Mouse (Mus musculus) cerebellum, adult 18-20 months (tissue): ENCODE data around the gene Map4.

Source experiments
- DNase-seq, 2 experiments: peaks; one replicate each; pipeline ENCODE4 v3.0.0; 2021

Gene Map4

DNA sequence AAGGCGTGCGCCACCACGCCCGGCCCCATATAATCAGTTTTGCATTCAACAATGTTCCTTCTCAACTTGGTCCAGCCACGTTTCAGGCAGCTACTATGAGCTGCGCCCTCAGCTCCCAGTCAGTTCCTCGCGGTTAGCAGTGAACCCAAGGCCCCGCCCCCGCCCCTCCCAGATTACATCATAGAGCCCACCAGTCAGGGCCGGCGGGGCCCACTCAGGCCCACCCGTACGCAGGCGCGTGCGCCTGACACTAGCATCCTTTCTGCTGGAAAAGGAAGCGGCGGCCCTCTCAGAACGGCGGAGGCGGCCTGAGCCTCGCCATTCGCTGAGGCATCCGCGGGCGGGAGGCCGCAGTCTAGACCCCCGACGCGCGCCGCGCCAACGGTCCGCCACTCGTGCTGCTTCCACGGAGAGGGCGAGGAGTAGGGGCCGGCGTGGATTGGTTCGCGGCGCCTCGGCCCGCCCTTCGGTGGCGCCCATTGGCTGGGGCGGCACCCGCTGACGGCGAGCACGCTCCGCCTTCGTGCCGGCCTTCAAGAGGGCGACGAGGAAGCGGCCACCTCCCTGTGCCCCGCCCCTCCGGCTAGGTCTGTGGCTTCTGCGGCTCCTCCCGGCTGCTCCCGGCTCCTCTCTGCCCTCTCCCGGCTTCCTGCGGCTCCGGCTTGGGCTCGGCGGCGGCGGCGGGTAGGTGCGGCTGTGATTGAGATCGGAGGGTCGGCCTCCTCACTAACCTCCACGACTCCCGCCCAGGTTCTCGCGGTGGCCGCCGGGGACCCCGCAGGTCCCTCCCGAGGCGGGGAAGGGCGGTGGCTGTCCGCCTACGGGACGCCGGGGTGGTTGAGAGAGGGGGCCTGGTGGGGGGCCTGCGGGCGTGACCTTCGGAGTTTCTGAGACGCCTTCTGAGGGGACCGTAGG lies at the start of gene Map4:
Map4 (plus strand) TSS at position 204 of the 915 bp plus-strand sequence.
- DNase-seq: peak; percentile 99

DNA sequence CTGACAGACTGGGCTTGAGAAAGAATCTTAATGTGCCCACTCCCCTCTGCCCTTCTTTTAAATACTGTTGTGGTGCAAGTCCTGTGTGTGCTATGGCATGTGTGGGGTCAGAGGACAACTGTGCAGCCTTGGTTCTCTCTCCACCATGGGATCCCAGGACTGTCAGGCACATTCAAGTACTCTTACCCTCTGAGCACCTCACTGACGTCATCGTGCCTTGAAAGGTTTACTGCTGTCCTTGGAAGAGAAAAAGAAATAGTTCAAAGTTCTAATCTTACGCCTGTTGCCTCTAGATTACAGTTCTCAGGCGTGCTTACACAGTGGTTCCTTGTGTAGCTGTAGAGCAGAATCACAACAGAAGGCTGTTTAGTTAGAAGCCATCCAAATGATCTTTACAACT lies 45.0 kb upstream of the Map4 start:
- no peak for DNase-seq

DNA sequence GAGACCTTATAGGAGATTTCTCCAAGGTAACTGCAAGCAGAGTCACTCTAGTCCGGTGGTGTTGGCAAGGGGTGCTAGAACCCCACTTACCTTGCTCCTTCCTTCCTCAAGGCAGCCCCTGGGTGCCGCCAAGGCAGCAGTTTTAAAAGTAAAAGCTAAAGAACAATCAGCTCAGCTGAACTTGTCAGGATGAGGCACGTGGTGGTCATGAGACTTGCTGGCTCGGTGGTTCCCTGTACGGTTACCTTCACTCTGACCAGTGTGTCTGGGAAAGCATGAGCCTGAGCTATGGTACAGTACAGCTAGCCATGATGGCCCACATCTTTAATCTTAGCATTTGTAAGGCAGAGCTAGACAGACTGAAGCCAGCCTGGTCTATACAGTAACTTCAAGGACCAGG lies 43.9 kb upstream of the Map4 start:
- DNase-seq: no peak

DNA sequence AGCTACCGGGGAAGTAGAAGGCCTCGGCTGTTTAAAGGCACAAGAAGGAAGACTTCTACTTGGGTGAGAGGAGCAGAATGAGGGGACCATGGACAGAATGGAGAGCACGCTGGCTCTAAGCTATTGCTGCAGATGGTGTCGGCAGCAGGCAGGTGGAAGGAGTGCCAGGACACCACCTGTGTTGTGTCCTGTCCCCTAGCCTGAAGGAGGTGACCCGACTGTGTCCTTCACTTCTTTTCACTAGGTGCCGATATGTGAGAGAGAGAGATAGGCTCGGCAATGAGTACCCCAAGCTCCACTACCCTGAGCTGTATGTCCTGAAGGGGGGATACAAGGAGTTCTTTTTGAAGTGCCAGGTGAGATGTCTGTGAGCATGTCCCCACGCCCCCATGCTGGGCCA lies 39.8 kb upstream of the Map4 start:
- peak; percentile 53 to 62 for DNase-seq

DNA sequence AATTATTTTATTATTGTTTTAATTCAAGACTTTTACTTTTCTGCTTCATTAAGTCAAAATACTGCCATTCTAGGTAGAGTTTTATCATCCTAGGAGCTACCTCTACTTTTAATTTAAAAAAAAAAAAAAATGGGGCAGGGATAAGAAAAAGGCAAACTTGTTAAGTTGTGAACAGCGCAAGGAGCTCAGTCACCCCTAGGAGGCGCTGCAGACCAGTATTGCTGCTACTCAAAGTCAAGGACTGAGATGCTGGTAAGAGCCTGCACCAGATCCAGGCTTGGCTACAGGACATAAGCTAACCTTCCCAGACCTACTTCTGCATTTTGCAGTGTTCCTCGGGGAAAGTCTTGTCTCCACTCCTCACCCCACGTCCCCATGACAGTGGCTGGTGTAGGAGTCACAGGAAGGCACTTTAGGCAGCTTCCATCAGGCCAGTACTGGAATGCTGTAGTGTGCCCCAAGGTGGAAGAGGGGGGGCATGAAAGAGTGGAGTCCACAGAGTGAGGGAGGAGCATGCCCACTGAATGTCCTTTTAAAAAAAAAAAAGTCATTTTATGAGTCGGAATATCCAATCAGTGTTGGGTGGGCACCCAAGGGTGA lies 38.5 kb upstream of the Map4 start:
- DNase-seq: peak; percentile 77 to 84

DNA sequence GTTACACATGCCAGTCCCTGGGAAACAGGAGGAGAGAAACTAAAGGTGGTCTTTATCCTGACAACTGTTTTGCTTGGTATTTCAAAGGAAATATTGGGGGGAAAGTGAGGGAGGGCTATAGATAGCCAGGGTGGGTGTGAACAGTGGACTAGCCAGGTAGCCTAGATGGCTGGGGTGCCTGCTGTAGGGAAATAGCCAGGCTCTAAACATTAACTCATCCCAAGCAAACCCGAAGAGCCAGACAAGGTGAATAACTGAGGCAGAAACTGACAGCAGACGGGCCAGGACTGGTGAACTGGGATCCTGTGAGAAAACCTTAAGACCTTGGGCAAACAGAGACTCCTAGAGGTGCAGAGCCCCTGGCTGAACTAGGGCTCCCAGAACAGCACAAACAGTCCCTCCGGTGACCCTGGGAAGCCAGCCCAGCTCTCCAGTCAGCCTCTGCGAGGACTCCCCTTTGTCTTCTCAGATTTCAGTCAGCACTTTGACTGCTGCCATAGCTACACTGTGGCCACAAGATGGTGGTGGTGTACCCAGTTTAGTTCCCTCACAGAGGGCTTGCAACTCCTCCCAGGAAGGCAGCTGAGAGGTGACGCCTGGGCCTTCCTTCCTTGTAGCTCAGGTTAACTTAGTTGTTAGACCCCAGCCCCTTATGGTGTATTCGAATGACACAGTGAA lies 36.7 kb upstream of the Map4 start:
- DNase-seq: peak; percentile 41 to 66

DNA sequence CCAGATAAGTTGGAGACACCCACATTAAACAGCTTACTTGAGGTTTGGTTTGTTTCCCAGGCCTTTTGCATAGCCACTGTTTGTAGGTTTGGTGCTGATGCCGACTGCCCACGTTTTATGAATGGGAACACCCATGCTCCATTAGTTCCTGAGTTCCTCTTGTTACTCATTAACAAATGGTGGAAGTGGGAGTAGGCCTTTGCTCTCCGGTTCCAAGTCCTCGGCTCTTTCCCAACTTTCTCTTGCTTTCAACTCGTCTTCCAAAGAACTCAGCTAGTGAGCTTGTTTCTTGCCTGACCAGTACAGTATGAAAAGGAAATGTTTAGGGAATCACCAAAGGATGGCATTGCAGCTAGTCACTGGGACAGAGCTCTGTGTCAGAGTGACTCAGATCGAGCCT lies 35.7 kb upstream of the Map4 start:
- no peak for DNase-seq

DNA sequence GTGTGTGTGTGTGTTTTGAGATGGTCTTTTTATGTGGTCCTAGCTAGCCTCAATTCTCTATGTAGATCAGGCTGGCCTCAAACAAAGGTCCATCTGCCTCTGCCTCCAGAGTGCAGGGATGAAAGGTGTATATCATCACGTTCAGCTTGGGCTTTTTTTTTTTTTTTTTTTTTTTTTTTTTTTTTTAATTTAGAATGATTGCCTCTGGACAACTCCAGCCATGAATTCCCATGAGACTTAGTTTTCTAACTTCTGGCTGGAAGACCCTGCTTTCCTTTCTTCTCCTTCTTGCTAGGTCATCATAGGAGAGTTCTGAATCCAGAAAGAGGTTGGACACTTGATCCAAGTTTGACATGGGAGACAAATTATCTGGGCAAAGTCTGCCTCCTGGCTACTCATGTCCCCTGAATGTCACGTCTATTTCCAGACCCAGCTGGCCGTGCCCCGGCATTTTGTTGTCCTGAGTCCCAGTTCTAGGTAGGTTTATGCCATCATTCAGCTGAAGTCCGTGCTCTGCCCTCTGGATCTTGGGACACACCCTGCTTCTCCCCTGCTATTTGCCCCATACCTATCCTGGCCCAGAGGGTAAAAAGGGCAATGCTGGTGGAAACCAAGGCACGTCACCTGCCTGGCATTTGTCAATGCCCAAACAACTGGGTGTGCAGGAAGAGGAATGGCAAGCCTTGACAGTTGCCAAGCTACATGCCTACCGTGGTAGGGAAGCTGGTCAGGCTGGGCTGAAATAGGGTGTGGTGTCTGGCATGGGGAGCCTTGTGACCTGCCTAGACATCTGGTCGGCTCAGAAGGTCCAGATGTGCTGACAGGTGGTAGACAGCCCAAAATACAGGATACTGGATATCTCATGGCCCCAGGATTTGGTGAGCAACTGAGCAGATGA lies 34.8 kb upstream of the Map4 start:
- DNase-seq: peak in 1 of 2 experiments; percentile 13

DNA sequence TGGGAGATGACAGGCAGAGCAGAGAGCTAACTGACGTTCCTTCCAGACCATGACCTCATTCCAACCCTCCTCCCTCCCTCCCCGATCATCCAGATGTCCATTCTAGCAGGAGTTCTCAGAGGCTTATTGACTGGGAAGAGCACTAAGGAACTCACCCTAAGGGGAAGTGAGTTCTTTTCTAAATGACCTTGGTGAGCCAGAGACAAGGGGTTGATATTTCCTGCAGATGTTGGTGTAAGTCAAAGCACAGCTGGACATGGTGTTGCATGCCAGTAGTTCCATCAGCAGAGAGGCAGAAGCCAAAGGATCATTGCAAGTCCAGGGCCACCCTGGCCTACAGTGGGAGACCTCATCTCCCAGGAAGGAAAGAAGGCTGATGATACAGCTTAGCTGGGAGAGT lies 33.2 kb upstream of the Map4 start:
- DNase-seq: no peak

DNA sequence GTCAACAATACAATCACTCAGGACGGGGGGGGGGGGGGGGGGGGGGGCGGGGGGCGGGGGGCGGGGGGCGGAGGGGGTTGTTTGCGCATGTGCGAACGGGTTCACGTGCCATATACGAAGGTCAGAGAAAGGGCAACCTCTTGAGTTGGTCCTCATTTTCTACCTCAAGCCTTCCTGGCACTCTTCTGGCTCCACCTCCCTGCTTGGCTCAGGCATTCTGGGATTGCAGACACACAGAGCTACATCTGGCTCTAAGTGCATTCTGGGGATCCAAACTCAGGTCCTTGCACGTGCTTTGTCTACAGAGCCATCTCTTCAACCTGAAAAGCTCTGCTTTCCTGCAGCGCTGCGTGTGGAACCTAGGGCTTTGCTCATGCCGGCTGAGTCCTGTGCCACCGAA lies 31.9 kb upstream of the Map4 start:
- no peak for DNase-seq

DNA sequence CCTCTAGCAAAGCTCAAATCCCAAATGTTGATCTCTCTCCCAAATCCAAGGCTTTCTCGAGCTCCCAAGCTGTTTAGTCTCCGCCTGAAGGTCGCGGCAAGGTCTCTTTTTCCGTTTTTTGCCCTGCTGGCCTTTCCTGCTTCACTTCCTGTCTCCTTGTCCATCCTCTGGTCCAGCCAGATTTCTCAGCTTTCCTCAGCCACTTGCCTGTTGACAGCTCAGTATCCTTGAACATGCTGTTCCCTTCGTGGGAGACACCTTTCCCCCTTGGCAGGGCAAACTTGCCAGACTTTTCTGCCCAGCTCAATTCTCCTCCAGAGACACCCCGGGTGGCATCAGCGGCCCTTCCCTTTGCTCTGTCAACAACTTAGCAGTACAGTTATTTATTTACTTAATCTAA lies 31.5 kb upstream of the Map4 start:
- DNase-seq: no peak

DNA sequence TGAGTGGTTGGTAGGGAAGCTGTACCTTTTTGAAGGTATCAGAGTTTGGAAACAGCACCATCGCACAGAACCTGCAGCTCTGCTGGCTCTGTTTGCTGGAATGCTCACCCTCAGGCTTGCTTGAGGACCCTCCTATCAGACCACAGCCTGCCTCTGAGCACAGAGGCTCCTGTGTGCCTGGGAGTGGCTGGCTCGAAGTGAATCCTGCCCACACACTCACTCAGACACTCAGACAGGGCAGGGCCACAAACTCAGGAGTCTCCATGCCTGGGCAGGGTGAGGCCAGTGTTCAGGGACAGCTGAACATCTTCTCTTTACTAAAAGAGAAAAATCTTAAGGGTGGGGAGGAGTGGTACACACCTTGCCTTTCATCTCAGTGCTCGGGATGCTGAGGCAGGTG lies 30.7 kb upstream of the Map4 start:
- DNase-seq: no peak

DNA sequence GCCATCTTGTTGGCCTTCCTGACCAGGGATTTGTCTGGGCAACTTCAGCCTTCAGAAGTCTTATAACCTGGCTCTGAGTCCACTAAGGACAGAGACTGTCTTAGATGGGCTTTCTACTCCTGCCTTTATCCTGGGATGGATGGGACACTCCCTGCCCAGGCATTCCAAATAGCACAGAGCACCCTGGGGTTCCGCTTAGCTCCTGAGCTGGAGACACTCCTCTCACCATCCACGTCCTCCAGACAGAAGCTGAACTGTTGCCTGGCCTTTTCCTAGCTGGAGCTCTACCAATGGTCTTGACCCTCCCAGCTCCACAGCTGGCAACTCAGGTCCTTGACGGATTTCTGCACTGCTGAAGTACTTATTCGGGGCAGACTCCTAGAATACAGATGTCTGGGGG lies 29.0 kb upstream of the Map4 start:
- no peak for DNase-seq

DNA sequence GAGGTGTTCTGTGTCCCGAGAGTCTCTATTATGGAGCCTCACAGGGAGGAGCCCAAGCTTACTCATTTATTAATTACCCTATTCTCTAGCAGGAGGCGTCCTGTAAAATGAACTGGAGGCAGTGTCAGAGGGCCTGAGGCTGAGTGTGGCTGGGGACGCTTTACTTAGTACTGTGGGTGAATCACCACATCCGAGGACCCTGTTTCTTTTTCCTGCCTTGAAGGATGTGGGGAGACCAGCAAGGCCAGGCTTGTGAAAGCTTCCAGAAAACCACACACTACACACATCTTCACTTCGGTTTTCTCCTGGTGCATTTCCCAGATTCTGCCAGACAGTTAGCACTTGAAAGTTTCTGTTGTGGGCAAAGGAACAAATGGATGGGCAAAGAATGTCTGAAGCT lies 28.5 kb upstream of the Map4 start:
- no peak for DNase-seq

DNA sequence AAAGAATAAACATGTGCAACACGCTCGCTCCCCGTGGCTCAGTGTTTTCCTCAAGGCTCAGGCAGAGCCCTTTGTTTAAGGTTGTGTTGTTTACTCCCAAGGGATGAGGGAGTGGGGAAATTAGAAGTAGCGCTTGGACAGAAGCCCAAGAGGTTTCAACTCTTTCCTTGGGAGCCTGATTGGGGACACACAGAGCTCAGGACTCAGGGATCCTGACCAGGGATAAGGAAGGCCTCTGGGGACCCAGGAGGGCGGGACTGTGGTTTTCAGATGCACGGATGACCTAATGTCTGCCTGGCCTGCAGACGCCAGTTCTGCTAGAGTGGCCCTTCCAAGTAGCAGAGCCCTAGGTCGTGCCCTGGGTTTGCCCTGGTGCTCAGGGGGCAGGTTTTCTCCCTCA lies 24.0 kb upstream of the Map4 start:
- DNase-seq: no peak

DNA sequence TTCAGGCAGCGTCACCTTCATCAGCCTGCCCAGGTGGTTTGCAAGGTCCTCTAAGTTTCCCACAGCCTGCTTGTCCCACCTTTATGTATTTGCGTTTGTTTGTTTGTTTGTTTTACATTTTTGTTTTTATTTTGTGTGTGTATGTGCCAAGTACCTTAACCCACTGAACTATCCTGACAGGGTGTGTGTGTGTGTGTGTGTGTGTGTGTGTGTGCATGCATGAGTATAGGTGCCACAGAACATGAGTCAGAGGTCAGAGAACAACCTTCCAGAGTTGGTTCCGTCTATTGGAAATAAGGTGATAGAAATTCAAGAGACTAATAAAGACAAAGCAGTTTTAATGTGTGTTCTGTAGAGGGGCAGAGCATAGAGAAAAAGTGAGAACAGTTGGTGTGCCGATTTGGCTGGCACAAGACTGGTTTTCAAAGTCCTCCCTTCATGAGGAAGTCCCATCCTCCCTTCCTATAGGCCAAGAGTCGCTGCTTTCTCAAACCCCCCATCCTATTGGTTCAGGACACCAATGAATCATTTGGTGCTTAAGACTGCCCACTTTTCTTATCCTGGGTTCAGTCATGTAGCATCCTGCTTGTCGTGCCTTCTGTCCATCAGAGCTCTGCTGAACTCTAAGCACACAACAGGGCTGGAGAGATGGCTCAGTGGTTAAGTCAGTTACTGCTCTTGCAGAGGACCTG lies 23.3 kb upstream of the Map4 start:
- no peak for DNase-seq

DNA sequence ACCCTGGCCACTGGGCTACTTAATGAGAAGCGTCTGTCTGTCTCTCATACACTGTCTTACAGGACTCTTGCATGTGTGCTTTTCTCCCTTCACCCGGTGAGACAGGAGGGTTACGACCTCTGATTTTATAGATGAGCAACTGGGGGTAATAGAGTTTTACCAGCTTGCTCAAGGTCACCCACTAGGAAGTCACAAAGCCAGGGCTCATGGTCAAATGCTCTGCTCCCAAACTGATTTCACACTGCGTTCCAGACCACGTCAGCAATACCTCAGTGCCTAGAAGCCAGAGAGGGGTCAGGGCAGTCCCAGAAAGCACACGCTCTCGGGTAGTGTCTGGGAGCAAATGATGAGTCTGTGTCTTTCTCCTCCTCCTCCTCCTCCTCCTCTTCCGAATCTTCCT lies 22.2 kb upstream of the Map4 start:
- no peak for DNase-seq

DNA sequence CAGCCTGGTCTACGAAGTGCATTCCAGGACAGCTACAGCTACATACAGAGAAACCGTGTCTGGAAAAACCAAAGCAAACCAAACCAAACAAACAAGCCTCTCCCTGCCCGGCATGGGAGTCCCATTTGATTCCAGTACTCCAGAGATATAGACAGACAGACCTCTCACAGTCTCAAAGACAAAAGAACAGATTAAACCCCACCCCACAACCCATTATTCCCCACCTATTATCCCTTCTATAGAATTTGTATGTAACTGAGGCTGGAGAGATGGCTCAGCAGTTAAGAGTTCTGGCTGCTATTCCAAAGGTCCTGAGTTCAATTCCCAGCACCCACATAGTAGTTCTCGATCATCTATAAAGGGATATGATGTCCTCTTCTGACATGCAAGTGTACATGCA lies 21.3 kb upstream of the Map4 start:
- no peak for DNase-seq

DNA sequence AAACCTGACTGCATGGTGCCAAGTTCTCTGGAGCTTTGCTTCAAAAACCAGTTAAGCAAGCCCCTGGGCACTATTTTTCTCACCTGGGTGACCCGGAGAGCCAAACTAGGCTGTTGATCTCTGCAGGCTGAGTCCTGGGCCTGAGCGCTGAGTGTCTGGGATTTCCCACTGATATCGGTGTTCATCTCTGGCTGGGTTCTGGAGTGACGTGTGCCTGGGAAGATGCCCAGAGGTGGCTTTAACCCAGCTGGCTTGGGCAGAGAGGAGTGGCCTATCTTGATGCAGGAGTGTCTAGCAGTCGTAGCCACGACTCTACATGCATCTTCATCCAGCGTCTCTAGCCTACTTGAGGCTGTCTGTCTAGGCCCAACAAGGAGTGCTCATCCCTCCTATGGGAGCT lies 19.5 kb upstream of the Map4 start:
- no peak for DNase-seq

DNA sequence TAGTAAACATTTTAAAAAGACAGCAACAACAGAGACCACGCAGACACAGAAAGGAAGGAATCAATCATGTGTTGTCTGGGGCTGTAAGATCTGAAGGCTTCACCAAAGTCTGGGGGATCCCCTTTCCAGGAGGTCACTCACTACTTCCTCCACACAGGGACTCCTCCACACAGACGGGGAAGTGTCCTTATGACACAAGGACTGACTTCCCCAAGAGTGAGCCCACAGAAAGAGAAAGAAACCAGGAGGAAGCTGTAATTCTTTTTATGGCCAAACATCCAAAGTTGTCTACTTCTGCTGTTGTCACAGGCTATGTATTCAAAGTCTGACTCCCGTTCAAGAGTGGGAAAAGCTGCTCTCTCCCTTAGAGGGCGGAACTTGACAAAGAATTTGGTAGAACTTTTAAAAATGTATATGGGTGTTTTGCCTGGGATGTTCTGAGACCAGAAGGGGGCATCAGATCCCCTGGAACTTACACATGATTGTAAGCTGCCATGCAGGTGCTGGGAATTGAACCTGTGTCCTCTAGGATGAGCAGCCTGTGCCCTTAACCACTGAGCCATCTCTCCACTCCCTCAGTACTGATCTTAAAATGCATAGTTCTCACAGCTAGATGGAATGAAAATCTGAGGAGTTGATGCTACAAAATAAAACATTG lies 16.9 kb upstream of the Map4 start:
- DNase-seq: no peak

DNA sequence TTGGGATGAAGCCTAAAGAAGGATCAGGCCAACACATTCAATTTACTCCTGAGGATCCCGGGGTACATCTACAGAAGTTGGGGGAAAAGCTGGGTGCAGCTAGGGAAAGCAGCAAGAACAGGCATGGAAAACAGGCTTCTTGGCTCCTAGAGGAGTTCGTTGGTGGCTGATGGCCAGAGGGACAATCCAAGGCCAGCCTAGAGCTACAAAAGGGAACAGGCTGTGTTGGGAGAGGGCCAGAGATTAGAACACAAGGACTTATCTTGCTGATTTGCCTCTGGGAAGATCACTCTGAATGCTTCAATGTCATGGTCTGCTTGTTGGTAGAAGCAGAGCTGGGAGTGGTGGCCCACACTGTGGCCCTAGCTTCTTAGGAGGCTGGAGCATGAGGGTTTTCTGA lies 13.3 kb upstream of the Map4 start:
- DNase-seq: no peak

DNA sequence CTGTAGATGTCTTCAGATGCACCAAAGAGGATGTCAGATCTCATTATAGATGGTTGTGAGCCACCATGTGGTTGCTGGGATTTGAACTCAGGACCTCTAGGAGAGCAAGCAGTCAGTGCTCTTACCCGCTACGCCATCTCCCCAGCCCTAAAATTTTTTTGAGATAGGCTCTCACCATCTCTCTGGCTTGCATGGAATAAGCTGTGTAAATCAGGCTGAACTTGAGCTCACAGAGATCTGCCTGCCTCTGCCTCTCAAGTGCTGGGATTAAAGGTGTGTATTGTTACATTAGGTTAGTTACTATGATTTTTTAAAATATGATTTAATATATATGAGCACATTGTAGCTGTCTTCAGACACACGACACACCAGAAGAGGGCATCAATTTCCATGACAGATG lies 2.1 kb upstream of the Map4 start:
- DNase-seq: no peak
